Mouse (Mus musculus) ES-E14 (cell line): ENCODE results near the gene Wnt9a. TPM values are rescaled to one million over a fixed set of nuclear protein-coding genes. Genes with fewer than 3 reads are reported as not detected.
"Not testable (repeated sequence)": the region's sequence is repeated elsewhere in the genome, so short reads cannot be mapped to it uniquely, and the experiment has no call there.

ENCODE experiments used
- DNase-seq: peaks from one replicate; pipeline ENCODE4 v3.0.0-alpha.2; 2013; ENCODE audit warnings: low read depth, low spot score
- H3K27ac ChIP-seq: 2 replicates; pipeline ENCODE4 v1.5.1; 2012; ENCODE audit warnings: low read depth, mild to moderate bottlenecking, low read length, moderate library complexity, mixed read lengths; ENCODE audit not compliant: poor library complexity, insufficient read depth, severe bottlenecking
- H3K36me3 ChIP-seq: 2 replicates; pipeline ENCODE4 v1.6.1; 2012; ENCODE audit warnings: mild to moderate bottlenecking, low read length, moderate library complexity, mixed read lengths; ENCODE audit not compliant: control insufficient read depth, poor library complexity, insufficient read depth, severe bottlenecking
- H3K4me1 ChIP-seq, 2 experiments: fragments of 150-350 bp in 1 of 2; sonication (generic) in 1 of 2; 2 replicates each; pipeline ENCODE4 v1.6.1; 2012; ENCODE audit warnings: low read length in 2 of 2, mild to moderate bottlenecking in 1 of 2, mixed read lengths in 1 of 2; ENCODE audit not compliant: control insufficient read depth in 2 of 2, insufficient read depth in 2 of 2, poor library complexity in 1 of 2
- H3K4me3 ChIP-seq, 2 experiments: fragments of 150-350 bp in 1 of 2; sonication (generic) in 1 of 2; 2 replicates each; pipeline ENCODE4 v1.5.1; 2012; ENCODE audit warnings: low read length in 2 of 2, low read depth in 1 of 2, mild to moderate bottlenecking in 1 of 2, mixed read lengths in 1 of 2; ENCODE audit not compliant: insufficient read depth in 1 of 2, poor library complexity in 1 of 2, severe bottlenecking in 1 of 2
- H3K9ac ChIP-seq: 2 replicates; pipeline ENCODE4 v1.6.1; 2012; ENCODE audit warnings: low read depth, mild to moderate bottlenecking, low read length, mixed read lengths; ENCODE audit not compliant: poor library complexity, insufficient read depth, severe bottlenecking
- H3K9me3 ChIP-seq: fragments of 150-350 bp; sonication (generic); 2 replicates; pipeline ENCODE4 v1.6.1; 2012; ENCODE audit warnings: low read depth, mild to moderate bottlenecking, low read length; ENCODE audit not compliant: control insufficient read depth, insufficient read depth
- CHD2 ChIP-seq: IDR thresholded peaks from 2 replicates; pipeline ENCODE4 v1.6.1; 2014; ENCODE audit warnings: mild to moderate bottlenecking, low read depth, low read length, inconsistent platforms
- HCFC1 ChIP-seq: IDR thresholded peaks from 2 replicates; pipeline ENCODE4 v1.6.1; 2012; ENCODE audit warnings: low read length, inconsistent platforms, borderline replicate concordance; ENCODE audit not compliant: insufficient read depth
- MAFK ChIP-seq: IDR thresholded peaks from 2 replicates; pipeline ENCODE4 v1.6.1; 2014; ENCODE audit warnings: mild to moderate bottlenecking, low read depth, low read length, inconsistent platforms; ENCODE audit not compliant: insufficient read depth
- ZC3H11A ChIP-seq: IDR thresholded peaks from 2 replicates; pipeline ENCODE4 v1.6.1; 2012; ENCODE audit warnings: low read depth, mild to moderate bottlenecking, inconsistent platforms, low read length, borderline replicate concordance
- ZNF384 ChIP-seq: IDR thresholded peaks from 2 replicates; pipeline ENCODE4 v1.6.1; 2012; ENCODE audit warnings: low read depth, low read length, inconsistent platforms
- in situ Hi-C, 2 experiments: fragments of 600-800 bp; cut with MboI; formaldehyde crosslinking; loops; one replicate each; pipeline ENCODE4 v1.15.1; 2025; ENCODE audit warnings: low sequenced_read_pairs in 2 of 2, inconsistent platforms in 1 of 2; ENCODE audit not compliant: unreplicated experiment in 2 of 2
- total RNA-seq: library from RNA; depleted of rRNA; stranded (reverse); fragments of 300-350 nt; gene quantifications from 2 replicates; pipeline ENCODE4 v1.2.3, GENCODE M21; 2012

Wnt9a gene
- total RNA-seq, 1 experiment = 5.8 TPM

DNA sequence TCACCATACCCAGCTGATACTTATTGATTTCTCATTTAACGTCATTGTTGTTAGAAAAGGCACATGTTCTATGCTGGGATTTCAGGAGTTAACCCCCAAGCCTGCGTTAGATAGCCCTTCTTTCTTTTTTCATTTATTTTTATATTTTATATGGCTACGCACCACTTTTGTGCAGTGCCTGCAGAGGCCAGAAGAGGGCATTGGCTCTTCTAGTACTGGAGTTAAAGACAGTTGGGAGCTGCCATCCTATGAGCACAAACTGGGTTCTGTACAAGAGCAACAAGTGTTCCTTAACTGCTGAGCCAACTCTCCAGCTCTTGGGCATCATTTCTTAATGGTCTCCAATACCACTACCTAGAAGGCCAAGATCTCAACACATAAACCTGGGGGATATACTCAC, 6.5 kb upstream of the Wnt9a start:
- H3K4me1 ChIP-seq = peaks cover 0 to 1% of the 10 kb centered on the region in 2 experiments; a peak in 1 of 4 replicates
- no peak for TF ChIP-seq HCFC1
- TF ChIP-seq MAFK = no peak
- TF ChIP-seq ZNF384 = no peak
- no peak for TF ChIP-seq CHD2
- no peak for TF ChIP-seq ZC3H11A
- no peak overlapping the region for H3K27ac ChIP-seq
- H3K4me3 ChIP-seq = no peak overlapping the region
- H3K36me3 ChIP-seq = no peaks in the 10 kb centered on the region
- H3K9ac ChIP-seq = no peak overlapping the region
- H3K9me3 ChIP-seq = no peaks in the 10 kb centered on the region
- no peak for DNase-seq
- in situ Hi-C loops = loop anchor here (5.0 kb wide), 1 partner anchor 182 kb away; no protein-coding TSS in a partner anchor

DNA sequence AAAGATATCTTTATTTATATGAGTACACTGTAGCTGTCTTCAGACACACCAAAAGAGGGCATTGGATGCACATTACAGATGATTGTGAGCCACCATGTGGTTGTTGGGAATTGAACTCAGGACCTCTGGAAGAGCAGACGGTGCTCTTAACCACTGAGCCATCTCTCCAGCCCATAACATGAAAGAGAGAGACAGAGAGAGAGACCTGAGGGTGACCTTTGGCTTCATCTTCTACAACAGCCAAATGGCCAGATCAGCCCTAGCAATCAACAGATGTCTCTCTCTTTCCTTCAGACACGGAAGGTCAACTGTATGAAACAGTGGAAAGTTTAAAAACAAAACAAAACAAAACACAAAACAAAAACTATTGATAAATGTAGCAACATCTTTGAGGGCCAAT, 5.7 kb upstream of the Wnt9a start:
- not testable (repeated sequence) for H3K9me3 ChIP-seq
- in situ Hi-C loops = loop anchor here (5.0 kb wide), 1 partner anchor 181 kb away; no protein-coding TSS in a partner anchor

DNA sequence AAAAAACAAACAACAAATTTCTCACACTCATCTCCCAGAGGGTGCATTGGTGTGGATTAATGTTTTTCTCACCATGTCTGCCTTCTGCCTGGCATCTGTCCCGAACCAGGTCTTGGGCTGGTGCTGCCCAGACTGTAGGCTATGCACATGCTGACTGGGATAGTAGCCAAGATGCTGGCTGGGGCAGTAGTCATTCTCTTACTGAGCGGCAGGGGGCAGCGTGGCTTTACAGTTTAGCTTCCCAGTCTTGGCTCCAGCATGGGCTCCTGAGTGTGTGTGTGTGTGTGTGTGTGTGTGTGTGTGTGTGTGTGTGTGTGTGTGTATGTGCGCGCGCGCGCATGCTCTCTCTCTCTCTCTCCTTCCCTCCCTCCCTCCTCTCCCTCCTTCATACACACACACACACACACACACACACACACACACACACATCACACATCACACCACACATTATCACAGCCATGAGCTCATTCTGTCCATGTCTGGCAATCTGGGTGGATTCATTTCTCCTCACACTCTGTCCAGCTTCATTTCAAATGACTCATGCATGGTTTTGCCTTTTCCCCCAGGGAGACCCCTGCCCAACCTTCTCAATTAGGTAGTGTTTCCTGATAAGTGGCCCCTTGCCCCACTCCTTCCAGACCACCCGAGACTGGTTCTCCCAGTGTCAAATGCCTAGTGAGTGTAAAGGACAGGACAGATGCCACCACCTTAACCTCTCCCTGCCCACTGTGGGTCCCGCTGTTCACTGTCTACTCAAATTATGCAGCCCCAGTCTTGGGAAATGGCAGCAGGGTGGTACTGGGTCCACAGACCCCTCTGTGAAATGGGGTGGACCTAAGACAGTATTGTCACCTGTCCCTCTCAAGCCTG, 3.8 kb upstream of the Wnt9a start:
- TF ChIP-seq CHD2 = no peak
- peak; percentile 36; the same call in 1 of the 2 replicates for TF ChIP-seq ZC3H11A
- peak; percentile 69 for TF ChIP-seq ZNF384
- TF ChIP-seq MAFK = no peak
- TF ChIP-seq HCFC1 = no peak
- Histone ChIP-seq H3K27ac (no peak overlapping the region), H3K36me3 (no peaks in the 10 kb centered on the region), H3K9ac (no peak overlapping the region), H3K9me3 (no peaks in the 10 kb centered on the region), H3K4me3 (no peak overlapping the region), H3K4me1 (peaks cover 0 to 2% of the 10 kb centered on the region in 2 experiments; a peak in 1 of 4 replicates)
- DNase-seq = peak; percentile 85
- in situ Hi-C loops = loop anchor here (5.0 kb wide), 1 partner anchor 179 kb away; no protein-coding TSS in a partner anchor

More for the DNA sequence above, 5.7 kb upstream of the Wnt9a start:
- H3K4me1 ChIP-seq, H3K4me3 ChIP-seq, H3K9ac ChIP-seq, H3K27ac ChIP-seq, DNase-seq, H3K36me3 ChIP-seq: not testable (repeated sequence)

DNA sequence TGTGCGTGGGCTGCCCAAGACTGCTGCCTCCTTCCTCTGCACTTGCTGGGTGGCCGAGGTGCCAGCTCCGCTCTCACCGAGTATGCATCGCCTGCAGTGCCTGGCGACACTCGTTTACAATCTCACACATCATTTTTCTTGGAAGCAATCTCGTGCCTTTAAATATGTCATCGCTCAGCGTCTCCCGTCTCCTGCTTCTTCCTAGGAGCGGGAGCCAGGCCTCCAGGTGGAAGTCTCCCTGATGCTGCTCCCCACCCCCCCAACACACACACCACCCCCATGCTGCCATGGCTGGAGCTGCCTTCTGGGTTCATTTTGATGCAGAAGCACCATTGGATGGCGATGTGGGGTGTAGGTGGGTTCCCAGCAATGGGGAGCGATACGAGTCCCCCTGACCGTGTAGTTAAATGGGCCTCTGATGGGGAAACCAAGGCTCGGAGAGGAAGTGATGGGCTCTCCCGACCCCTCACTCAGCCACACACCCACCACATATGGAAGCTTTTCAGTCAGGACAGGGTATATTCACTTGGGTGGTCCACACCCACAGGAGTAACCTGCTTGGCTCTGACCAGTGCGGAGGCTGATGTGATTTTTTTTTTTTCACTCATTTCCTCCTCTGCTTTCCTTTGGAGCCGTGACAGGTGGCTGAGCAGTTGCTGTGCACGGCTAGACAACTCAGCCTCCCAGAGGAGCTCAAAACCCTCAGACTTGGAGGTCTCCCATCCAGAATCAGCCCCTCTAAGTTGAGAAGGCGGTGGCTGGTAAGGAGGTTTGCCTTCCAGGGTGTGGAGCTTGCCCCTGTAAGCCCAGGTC, 1.5 kb upstream of the Wnt9a start:
- H3K9ac ChIP-seq = no peak overlapping the region
- no peak overlapping the region for H3K27ac ChIP-seq
- in situ Hi-C loops = no loop called here
- no peaks in the 10 kb centered on the region for H3K36me3 ChIP-seq
- H3K4me3 ChIP-seq = no peak overlapping the region
- no peaks in the 10 kb centered on the region for H3K9me3 ChIP-seq
- DNase-seq = no peak
- H3K4me1 ChIP-seq = peaks cover 1 to 10% of the 10 kb centered on the region in 2 experiments; a peak in 3 of 4 replicates
- TF ChIP-seq CHD2 (no peak), ZC3H11A (no peak), MAFK (no peak)
